Mouse (Mus musculus) neural tube, embryonic 13.5 days (tissue): ENCODE results near the gene Caskin1. TPM values are rescaled to one million over a fixed set of nuclear protein-coding genes. Genes with fewer than 3 reads are reported as not detected.

Source experiments
- ATAC-seq: fragments of 200-750 bp; cut with Nextera tagmentation; 2 replicates; pipeline ENCODE4 v1.8.0; 2017; ENCODE audit warnings: low read depth, mild to moderate bottlenecking, moderate TSS enrichment, moderate library complexity
- H3K27ac ChIP-seq: fragments of 300-500 bp; sonication (generic); replicated peaks from 2 replicates; pipeline ENCODE4 v1.5.1; 2015; ENCODE audit warnings: moderate library complexity, mild to moderate bottlenecking, inconsistent platforms
- H3K27me3 ChIP-seq: fragments of 300-500 bp; sonication (generic); 2 replicates; pipeline ENCODE4 v1.6.1; 2015; ENCODE audit warnings: mild to moderate bottlenecking, inconsistent platforms
- H3K36me3 ChIP-seq: fragments of 300-500 bp; sonication (generic); 2 replicates; pipeline ENCODE4 v1.6.1; 2015; ENCODE audit warnings: mild to moderate bottlenecking, inconsistent platforms
- H3K4me1 ChIP-seq: fragments of 300-500 bp; sonication (generic); replicated peaks from 2 replicates; pipeline ENCODE4 v1.6.1; 2015; ENCODE audit warnings: inconsistent platforms
- H3K4me2 ChIP-seq: fragments of 300-500 bp; sonication (generic); 2 replicates; pipeline ENCODE4 v1.6.1; 2015; ENCODE audit warnings: inconsistent platforms, mild to moderate bottlenecking, moderate library complexity
- H3K4me3 ChIP-seq: fragments of 300-500 bp; sonication (generic); 2 replicates; pipeline ENCODE4 v1.5.1; 2015; ENCODE audit warnings: mild to moderate bottlenecking, inconsistent platforms
- H3K9ac ChIP-seq: fragments of 300-500 bp; sonication (generic); 2 replicates; pipeline ENCODE4 v1.6.1; 2015; ENCODE audit warnings: moderate library complexity, mild to moderate bottlenecking, inconsistent platforms
- H3K9me3 ChIP-seq: fragments of 300-500 bp; sonication (generic); 2 replicates; pipeline ENCODE4 v1.6.1; 2016; ENCODE audit warnings: inconsistent platforms
- WGBS: fragments of 180-500 bp; shearing (Covaris S2); methylation state at CpG from one replicate; pipeline ENCODE4 v1.1.7; 2015; 5-methylcytosine and 5-hydroxymethylcytosine counted together
- polyA plus RNA-seq: library from polyadenylated mRNA; unstranded; fragments of >200 nt; fragmentation: Nextera tagmentation; extraction: Ambion mirVana; gene quantifications from 2 replicates; pipeline ENCODE4 v1.2.1, GENCODE M21; 2015

Gene Caskin1
- polyA plus RNA-seq, 1 experiment from 2014 or later, result 35.3 TPM

GRCm38 (mm10) chr17:24544613-24545012 lies 56.2 kb downstream of the Caskin1 start:
- H3K27ac ChIP-seq, result no peak overlapping the region
- peaks cover 19% of the 10 kb centered on the region for H3K27me3 ChIP-seq
- 14% methylated on average over 12 of the region's 12 CpGs for WGBS
- ATAC-seq, result no peak
- H3K36me3 ChIP-seq, result no peaks in the 10 kb centered on the region
- H3K4me1 ChIP-seq, result peaks cover 8% of the 10 kb centered on the region
- no peaks in the 10 kb centered on the region for H3K9me3 ChIP-seq
- 0 out of 2 replicates have a peak overlapping the region, but pooled peaks have one; percentile 1 for H3K4me3 ChIP-seq
- H3K9ac ChIP-seq, result peak overlapping the region; percentile 54; the same call in 1 of the 2 replicates
- peak overlapping the region; percentile 35 for H3K4me2 ChIP-seq

GRCm38 (mm10) chr17:24545247-24545646 lies 56.8 kb downstream of the Caskin1 start:
- peaks cover 8% of the 10 kb centered on the region for H3K4me1 ChIP-seq
- no peak overlapping the region for H3K4me2 ChIP-seq
- no peak overlapping the region for H3K4me3 ChIP-seq
- no peak overlapping the region for H3K27ac ChIP-seq
- no peak overlapping the region for H3K9ac ChIP-seq
- WGBS, result 90% methylated on average over 2 of the region's 2 CpGs
- peaks cover 19% of the 10 kb centered on the region for H3K27me3 ChIP-seq
- no peak for ATAC-seq
- H3K9me3 ChIP-seq, result no peaks in the 10 kb centered on the region
- no peaks in the 10 kb centered on the region for H3K36me3 ChIP-seq

GRCm38 (mm10) chr17:24546234-24546633 lies 57.8 kb downstream of the Caskin1 start:
- Histone ChIP-seq H3K4me1 (peaks cover 15% of the 10 kb centered on the region), H3K9me3 (no peaks in the 10 kb centered on the region), H3K27me3 (peaks cover 19% of the 10 kb centered on the region), H3K36me3 (no peaks in the 10 kb centered on the region), H3K4me3 (no peak overlapping the region), H3K27ac (no peak overlapping the region), H3K9ac (no peak overlapping the region), H3K4me2 (no peak overlapping the region)
- WGBS, result 77% methylated on average over 3 of the region's 3 CpGs
- no peak for ATAC-seq

- H3K4me3 ChIP-seq, result peak overlapping the region; percentile 88; the same call in 1 of the 2 replicates
- H3K9ac ChIP-seq, result peak overlapping the region; percentile 48; the same call in 1 of the 2 replicates
Measured at GRCm38 (mm10) chr17:24548435-24548834, 60.0 kb downstream of the Caskin1 start.

GRCm38 (mm10) chr17:24548921-24549617 lies 60.7 kb downstream of the Caskin1 start:
- WGBS, result 5% methylated on average over 23 of the region's 23 CpGs
- H3K27ac ChIP-seq, result peak overlapping the region; percentile 63
- no peaks in the 10 kb centered on the region for H3K9me3 ChIP-seq
- peaks cover 35% of the 10 kb centered on the region for H3K4me1 ChIP-seq
- peak overlapping the region; percentile 92 for H3K4me2 ChIP-seq
- H3K9ac ChIP-seq, result peak overlapping the region; percentile 48
- H3K27me3 ChIP-seq, result peaks cover 19% of the 10 kb centered on the region
- ATAC-seq, result peak; percentile 28
- H3K4me3 ChIP-seq, result peak overlapping the region; percentile 88
- H3K36me3 ChIP-seq, result no peaks in the 10 kb centered on the region

More at GRCm38 (mm10) chr17:24548435-24548834, 60.0 kb downstream of the Caskin1 start:
- Histone ChIP-seq H3K27ac (no peak overlapping the region), H3K36me3 (no peaks in the 10 kb centered on the region), H3K4me1 (peaks cover 35% of the 10 kb centered on the region), H3K4me2 (peak overlapping the region; percentile 92), H3K9me3 (no peaks in the 10 kb centered on the region), H3K27me3 (peaks cover 19% of the 10 kb centered on the region)
- 33% methylated on average over 9 of the region's 9 CpGs for WGBS
- no peak for ATAC-seq

- H3K4me1 ChIP-seq, result peaks cover 38% of the 10 kb centered on the region
- under 1% methylated on average over 69 of the region's 72 CpGs for WGBS
- peak within 1 kb of the TSS; percentile 88 for H3K4me3 ChIP-seq
- no peaks in the 10 kb centered on the region for H3K36me3 ChIP-seq
- peak within 1 kb of the TSS; percentile 92 for H3K4me2 ChIP-seq
- ATAC-seq, result peak; percentile 93
- H3K9me3 ChIP-seq, result no peaks in the 10 kb centered on the region
- H3K27ac ChIP-seq, result peak within 1 kb of the TSS; percentile 97
- peak within 1 kb of the TSS; percentile 95 for H3K9ac ChIP-seq
- H3K27me3 ChIP-seq, result peaks cover 14% of the 10 kb centered on the region
Measured at GRCm38 (mm10) chr17:24549618-24550415, 61.4 kb downstream of the Caskin1 start, which contains the start of gene Pkd1. Gene Pkd1, plus strand, starts transcription at chr17:24549834.

- Histone ChIP-seq H3K4me3 (peak overlapping the region; percentile 88), H3K27ac (peak overlapping the region; percentile 97), H3K27me3 (peaks cover 12% of the 10 kb centered on the region), H3K4me1 (peaks cover 38% of the 10 kb centered on the region), H3K9me3 (no peaks in the 10 kb centered on the region), H3K36me3 (no peaks in the 10 kb centered on the region), H3K9ac (peak overlapping the region; percentile 95), H3K4me2 (peak overlapping the region; percentile 92)
- under 1% methylated on average over 44 of the region's 44 CpGs for WGBS
- ATAC-seq, result peak; percentile 88
Measured at GRCm38 (mm10) chr17:24550416-24551049, 62.1 kb downstream of the Caskin1 start.

GRCm38 (mm10) chr17:24551050-24551444 lies 62.6 kb downstream of the Caskin1 start:
- H3K27me3 ChIP-seq, result peaks cover 12% of the 10 kb centered on the region
- peak overlapping the region; percentile 92 for H3K4me2 ChIP-seq
- H3K4me3 ChIP-seq, result peak overlapping the region; percentile 88
- 45% methylated on average over 3 of the region's 3 CpGs for WGBS
- H3K27ac ChIP-seq, result peak overlapping the region; percentile 97
- no peaks in the 10 kb centered on the region for H3K9me3 ChIP-seq
- H3K9ac ChIP-seq, result peak overlapping the region; percentile 95
- ATAC-seq, result no peak
- no peaks in the 10 kb centered on the region for H3K36me3 ChIP-seq
- H3K4me1 ChIP-seq, result peaks cover 41% of the 10 kb centered on the region

- no peak for ATAC-seq
- Histone ChIP-seq H3K27me3 (no peaks in the 10 kb centered on the region), H3K27ac (no peak overlapping the region), H3K36me3 (0 out of 2 replicates have a peak, but pooled peaks cover 3% of the 10 kb centered on the region), H3K9me3 (no peaks in the 10 kb centered on the region), H3K4me2 (no peak overlapping the region), H3K4me1 (peaks cover 60% of the 10 kb centered on the region), H3K9ac (no peak overlapping the region), H3K4me3 (no peak overlapping the region)
- 93% methylated on average over 7 of the region's 7 CpGs for WGBS
Measured at GRCm38 (mm10) chr17:24557091-24557490, 68.7 kb downstream of the Caskin1 start.
